Mouse (Mus musculus) stomach, embryonic 16.5 days (tissue): ENCODE data around the gene Prex1. TPM values are rescaled to one million over a fixed set of nuclear protein-coding genes. Genes with fewer than 3 reads are reported as not detected.
A peak's percentile ranks its signal among the peaks of the same experiment; 100 is the strongest.

Experiments
- ATAC-seq: fragments of 200-750 bp; cut with Nextera tagmentation; 2 replicates; pipeline ENCODE4 v1.8.0; 2017; ENCODE audit warnings: moderate number of reproducible peaks, moderate TSS enrichment; ENCODE audit not compliant: insufficient read depth, low FRiP score
- H3K27ac ChIP-seq: fragments of 300-500 bp; sonication (generic); 2 replicates; pipeline ENCODE4 v1.5.1; 2014; ENCODE audit warnings: low read length
- H3K27me3 ChIP-seq: fragments of 300-500 bp; sonication (generic); 2 replicates; pipeline ENCODE4 v1.6.1; 2014; ENCODE audit warnings: low read length, control low read depth, mixed read lengths; ENCODE audit not compliant: control insufficient read depth, insufficient read depth
- H3K36me3 ChIP-seq: fragments of 300-500 bp; sonication (generic); 2 replicates; pipeline ENCODE4 v1.6.1; 2014; ENCODE audit warnings: low read length; ENCODE audit not compliant: control insufficient read depth, insufficient read depth
- H3K4me1 ChIP-seq: fragments of 300-500 bp; sonication (generic); 2 replicates; pipeline ENCODE4 v1.6.1; 2014; ENCODE audit warnings: low read length, control low read depth, mixed read lengths; ENCODE audit not compliant: control insufficient read depth, insufficient read depth
- H3K4me2 ChIP-seq: fragments of 300-500 bp; sonication (generic); 2 replicates; pipeline ENCODE4 v1.6.1; 2014; ENCODE audit warnings: low read depth, low read length, mixed read lengths
- H3K4me3 ChIP-seq: fragments of 300-500 bp; sonication (generic); replicated peaks from 2 replicates; pipeline ENCODE4 v1.5.1; 2014; ENCODE audit warnings: mild to moderate bottlenecking, low read length
- H3K9ac ChIP-seq: fragments of 300-500 bp; sonication (generic); 2 replicates; pipeline ENCODE4 v1.6.1; 2014; ENCODE audit warnings: low read length
- H3K9me3 ChIP-seq: fragments of 300-500 bp; sonication (generic); replicated peaks from 2 replicates; pipeline ENCODE4 v1.6.1; 2016; ENCODE audit warnings: low read length, control low read depth; ENCODE audit not compliant: control insufficient read depth
- WGBS: fragments of 180-500 bp; shearing (Covaris S2); extraction: QIAGEN DNeasy Blood & Tissue Kit; methylation state at CpG from one replicate; pipeline ENCODE4 v1.1.7; 2014; 5-methylcytosine and 5-hydroxymethylcytosine counted together
- polyA plus RNA-seq: library from polyadenylated mRNA; unstranded; fragments of >200 nt; fragmentation: Nextera tagmentation; extraction: Ambion mirVana; gene quantifications from 2 replicates; pipeline ENCODE4 v1.2.1, GENCODE M21; 2015

The Prex1 gene
- polyA plus RNA-seq, 1 experiment from 2014 or later = 11.0 TPM

GRCm38 (mm10) chr2:166581881-166582583 lies 131.6 kb downstream of the Prex1 start:
- Histone ChIP-seq H3K36me3 (no peaks in the 10 kb centered on the region), H3K4me3 (no peak overlapping the region), H3K4me1 (no peaks in the 10 kb centered on the region), H3K27ac (no peak overlapping the region), H3K9me3 (no peaks in the 10 kb centered on the region), H3K4me2 (no peak overlapping the region), H3K27me3 (no peaks in the 10 kb centered on the region), H3K9ac (no peak overlapping the region)
- WGBS = 89% methylated on average over 21 of the region's 21 CpGs
- ATAC-seq = no peak

GRCm38 (mm10) chr2:166579793-166580192 lies 133.8 kb downstream of the Prex1 start:
- WGBS = 89% methylated on average over 5 of the region's 5 CpGs
- ATAC-seq = no peak
- H3K4me2 ChIP-seq = no peak overlapping the region
- no peak overlapping the region for H3K9ac ChIP-seq
- H3K4me3 ChIP-seq = no peak overlapping the region
- no peak overlapping the region for H3K27ac ChIP-seq
- no peaks in the 10 kb centered on the region for H3K27me3 ChIP-seq
- H3K9me3 ChIP-seq = no peaks in the 10 kb centered on the region
- H3K4me1 ChIP-seq = no peaks in the 10 kb centered on the region
- no peaks in the 10 kb centered on the region for H3K36me3 ChIP-seq

GRCm38 (mm10) chr2:166579361-166579760 lies 134.3 kb downstream of the Prex1 start:
- Histone ChIP-seq H3K4me1 (no peaks in the 10 kb centered on the region), H3K9ac (no peak overlapping the region), H3K4me3 (no peak overlapping the region), H3K4me2 (no peak overlapping the region), H3K27me3 (no peaks in the 10 kb centered on the region), H3K9me3 (no peaks in the 10 kb centered on the region), H3K36me3 (no peaks in the 10 kb centered on the region), H3K27ac (no peak overlapping the region)
- no peak for ATAC-seq
- 79% methylated on average over 10 of the region's 10 CpGs for WGBS

- no peaks in the 10 kb centered on the region for H3K4me1 ChIP-seq
- no peak overlapping the region for H3K27ac ChIP-seq
- 79% methylated on average over 14 of the region's 17 CpGs for WGBS
- no peaks in the 10 kb centered on the region for H3K9me3 ChIP-seq
- no peak overlapping the region for H3K4me2 ChIP-seq
- no peaks in the 10 kb centered on the region for H3K27me3 ChIP-seq
- no peaks in the 10 kb centered on the region for H3K36me3 ChIP-seq
- H3K9ac ChIP-seq = no peak overlapping the region
- ATAC-seq = no peak
- no peak overlapping the region for H3K4me3 ChIP-seq
These were observed 138.2 kb downstream of the Prex1 start for GRCm38 (mm10) chr2:166575419-166575818.

- Histone ChIP-seq H3K9ac (no peak overlapping the region), H3K4me1 (no peaks in the 10 kb centered on the region), H3K36me3 (no peaks in the 10 kb centered on the region), H3K27me3 (no peaks in the 10 kb centered on the region), H3K4me2 (no peak overlapping the region), H3K9me3 (no peaks in the 10 kb centered on the region), H3K27ac (no peak overlapping the region), H3K4me3 (no peak overlapping the region)
- 22% methylated on average over 7 of the region's 7 CpGs for WGBS
- ATAC-seq = no peak
These were observed 138.7 kb downstream of the Prex1 start for GRCm38 (mm10) chr2:166574934-166575333.

GRCm38 (mm10) chr2:166573621-166574020 lies 140.0 kb downstream of the Prex1 start:
- Histone ChIP-seq H3K4me3 (no peak overlapping the region), H3K9me3 (no peaks in the 10 kb centered on the region), H3K27me3 (no peaks in the 10 kb centered on the region), H3K36me3 (no peaks in the 10 kb centered on the region), H3K27ac (peak overlapping the region; percentile 48), H3K9ac (no peak overlapping the region), H3K4me1 (no peaks in the 10 kb centered on the region), H3K4me2 (no peak overlapping the region)
- 81% methylated on average over 5 of the region's 5 CpGs for WGBS
- ATAC-seq = 0 out of 2 replicates have a peak, but pooled peaks have one; percentile 3

GRCm38 (mm10) chr2:166572297-166572696 lies 141.3 kb downstream of the Prex1 start:
- 88% methylated on average over 3 of the region's 3 CpGs for WGBS
- Histone ChIP-seq H3K9ac (no peak overlapping the region), H3K4me3 (no peak overlapping the region), H3K4me1 (no peaks in the 10 kb centered on the region), H3K4me2 (no peak overlapping the region), H3K27ac (no peak overlapping the region; the same call in 1 of the 2 replicates), H3K9me3 (no peaks in the 10 kb centered on the region), H3K27me3 (no peaks in the 10 kb centered on the region), H3K36me3 (no peaks in the 10 kb centered on the region)
- ATAC-seq = peak; percentile 57; the same call in 1 of the 2 replicates

- Histone ChIP-seq H3K4me3 (no peak overlapping the region), H3K4me1 (peaks cover 3% of the 10 kb centered on the region; the same call in 1 of the 2 replicates), H3K9me3 (no peaks in the 10 kb centered on the region), H3K4me2 (no peak overlapping the region), H3K27me3 (no peaks in the 10 kb centered on the region), H3K9ac (no peak overlapping the region), H3K36me3 (no peaks in the 10 kb centered on the region), H3K27ac (no peak overlapping the region)
- WGBS = 91% methylated on average over 9 of the region's 9 CpGs
- ATAC-seq = no peak
These were observed 144.4 kb downstream of the Prex1 start for GRCm38 (mm10) chr2:166569182-166569581.

- ATAC-seq = no peak
- Histone ChIP-seq H3K4me1 (peaks cover 3% of the 10 kb centered on the region; the same call in 1 of the 2 replicates), H3K9me3 (no peaks in the 10 kb centered on the region), H3K4me2 (no peak overlapping the region), H3K27ac (no peak overlapping the region), H3K36me3 (no peaks in the 10 kb centered on the region), H3K9ac (no peak overlapping the region), H3K4me3 (no peak overlapping the region), H3K27me3 (no peaks in the 10 kb centered on the region)
- WGBS = 72% methylated on average over 5 of the region's 5 CpGs
These were observed 148.1 kb downstream of the Prex1 start for GRCm38 (mm10) chr2:166565503-166565902.
